Mouse (Mus musculus): Measurements from ENCODE around the gene Wwox. TPM values are rescaled to one million over a fixed set of nuclear protein-coding genes. Genes with fewer than 3 reads are reported as not detected.

Gene Wwox
- polyA plus RNA-seq, 1 experiment from 2014 or later: 10.2 TPM

DNA sequence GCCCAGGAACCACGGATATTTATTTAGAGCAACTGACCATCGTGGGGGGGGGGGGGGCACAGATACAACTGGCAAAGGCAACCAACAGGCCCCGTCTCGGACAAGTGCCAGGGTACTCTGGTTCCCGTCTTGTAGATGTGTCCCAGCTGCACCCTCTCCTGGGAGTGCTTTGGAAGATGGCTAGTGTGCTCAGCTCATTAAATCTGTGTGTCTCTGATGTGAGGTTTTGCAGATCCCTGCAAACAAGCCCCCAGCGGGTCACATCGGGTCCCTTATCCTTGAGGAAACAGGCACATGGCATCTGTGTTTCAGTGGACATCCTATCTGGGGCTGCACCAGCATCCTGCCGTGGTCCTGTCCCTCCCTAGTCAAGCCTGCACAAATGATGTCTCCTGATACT is 336.1 kb downstream of the Wwox start:
- Histone ChIP-seq H3K36me3 (ENCODE audit: poor library complexity, severe bottlenecking) (no peaks in the 10 kb centered on the region), H3K9ac (no peak overlapping the region), H3K4me2 (no peak overlapping the region), H3K27ac (no peak overlapping the region), H3K27me3 (no peaks in the 10 kb centered on the region; the same call in 1 of the 2 replicates), H3K4me3 (no peak overlapping the region), H3K4me1 (peaks cover 24% of the 10 kb centered on the region), H3K9me3 (replicated peaks) (no peaks in the 10 kb centered on the region)
- WGBS: 90% methylated on average over 8 of the region's 8 CpGs
- no peak for ATAC-seq

DNA sequence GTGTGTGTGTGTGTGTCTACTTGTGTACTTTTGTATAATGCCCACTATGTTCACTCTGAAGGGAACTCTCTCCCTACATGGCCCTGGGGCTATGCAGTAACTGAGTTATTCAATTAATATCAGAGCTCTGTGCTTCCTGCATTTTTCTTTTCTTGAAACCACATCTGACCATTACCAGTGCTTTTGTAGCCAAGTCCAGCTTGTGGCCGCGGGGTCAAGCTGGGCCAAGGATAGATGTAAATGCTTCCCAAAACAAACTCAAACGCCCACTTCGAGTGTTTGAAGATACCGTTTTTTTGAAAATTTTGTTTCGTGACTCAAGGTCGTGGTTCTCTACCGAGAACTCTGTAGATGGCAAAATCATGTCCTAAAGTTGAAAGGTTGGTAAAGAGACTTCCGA is 337.2 kb downstream of the Wwox start:
- Histone ChIP-seq H3K4me2 (no peak overlapping the region), H3K4me1 (peaks cover 24% of the 10 kb centered on the region), H3K27me3 (no peaks in the 10 kb centered on the region), H3K9me3 (replicated peaks) (no peaks in the 10 kb centered on the region), H3K9ac (no peak overlapping the region), H3K27ac (no peak overlapping the region), H3K36me3 (ENCODE audit: poor library complexity, severe bottlenecking) (no peaks in the 10 kb centered on the region), H3K4me3 (no peak overlapping the region)
- ATAC-seq: no peak
- 93% methylated on average over 9 of the region's 9 CpGs for WGBS

GRCm38 (mm10) chr8:114777271-114777980 is 338.0 kb downstream of the Wwox start:
- ATAC-seq: no peak
- Histone ChIP-seq H3K4me3 (no peak overlapping the region), H3K27ac (no peak overlapping the region), H3K36me3 (ENCODE audit: poor library complexity, severe bottlenecking) (no peaks in the 10 kb centered on the region), H3K4me2 (no peak overlapping the region), H3K9ac (no peak overlapping the region), H3K9me3 (replicated peaks) (no peaks in the 10 kb centered on the region), H3K27me3 (no peaks in the 10 kb centered on the region), H3K4me1 (peaks cover 22% of the 10 kb centered on the region)
- 61% methylated on average over 10 of the region's 10 CpGs for WGBS

- Histone ChIP-seq H3K4me2 (no peak overlapping the region), H3K36me3 (ENCODE audit: poor library complexity, severe bottlenecking) (no peaks in the 10 kb centered on the region), H3K4me3 (no peak overlapping the region), H3K4me1 (peaks cover 6% of the 10 kb centered on the region; the same call in 1 of the 2 replicates), H3K27me3 (peaks cover 3% of the 10 kb centered on the region; the same call in 1 of the 2 replicates), H3K27ac (no peak overlapping the region), H3K9me3 (replicated peaks) (no peaks in the 10 kb centered on the region), H3K9ac (no peak overlapping the region)
- no peak for ATAC-seq
- 92% methylated on average over 9 of the region's 9 CpGs for WGBS
These were observed 339.5 kb downstream of the Wwox start for GRCm38 (mm10) chr8:114779002-114779401.

DNA sequence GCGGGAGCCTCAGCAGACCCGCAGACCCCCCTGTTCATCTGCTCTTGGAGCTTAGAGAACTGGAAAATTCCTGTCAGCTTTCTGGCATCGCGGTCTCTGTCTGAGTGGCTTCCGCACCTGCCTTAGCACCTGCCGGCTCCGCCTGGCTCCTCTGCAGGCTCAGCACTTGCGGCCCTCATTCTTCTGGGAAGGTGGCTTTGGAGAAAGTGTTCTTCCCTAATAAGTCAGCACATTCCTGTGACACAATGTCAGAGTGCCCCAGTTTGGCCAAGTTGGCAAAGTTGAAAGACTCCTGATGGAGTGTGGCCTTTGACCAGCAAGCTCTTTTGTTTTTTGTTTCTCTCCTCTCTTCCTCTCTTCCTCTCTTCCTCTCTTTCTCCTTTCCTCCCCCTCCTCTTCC is 343.9 kb downstream of the Wwox start:
- Histone ChIP-seq H3K4me2 (no peak overlapping the region), H3K27ac (no peak overlapping the region), H3K4me1 (no peaks in the 10 kb centered on the region), H3K36me3 (ENCODE audit: poor library complexity, severe bottlenecking) (no peaks in the 10 kb centered on the region), H3K9me3 (replicated peaks) (no peaks in the 10 kb centered on the region), H3K4me3 (no peak overlapping the region), H3K9ac (no peak overlapping the region), H3K27me3 (peaks cover 3% of the 10 kb centered on the region; the same call in 1 of the 2 replicates)
- no peak for ATAC-seq
- 88% methylated on average over 8 of the region's 8 CpGs for WGBS

- WGBS: 91% methylated on average over 11 of the region's 11 CpGs
- Histone ChIP-seq H3K4me3 (no peak overlapping the region), H3K9ac (no peak overlapping the region), H3K4me2 (no peak overlapping the region), H3K27me3 (peaks cover 3% of the 10 kb centered on the region; the same call in 1 of the 2 replicates), H3K4me1 (no peaks in the 10 kb centered on the region), H3K36me3 (ENCODE audit: poor library complexity, severe bottlenecking) (no peaks in the 10 kb centered on the region), H3K27ac (no peak overlapping the region), H3K9me3 (replicated peaks) (no peaks in the 10 kb centered on the region)
- ATAC-seq: no peak
These were observed 346.4 kb downstream of the Wwox start for GRCm38 (mm10) chr8:114785834-114786233.

GRCm38 (mm10) chr8:114789616-114790015 is 350.2 kb downstream of the Wwox start:
- Histone ChIP-seq H3K9ac (no peak overlapping the region), H3K9me3 (replicated peaks) (no peaks in the 10 kb centered on the region), H3K27me3 (no peaks in the 10 kb centered on the region), H3K36me3 (ENCODE audit: poor library complexity, severe bottlenecking) (no peaks in the 10 kb centered on the region), H3K27ac (no peak overlapping the region), H3K4me3 (no peak overlapping the region), H3K4me1 (no peaks in the 10 kb centered on the region), H3K4me2 (no peak overlapping the region)
- 94% methylated on average over 7 of the region's 7 CpGs for WGBS
- ATAC-seq: no peak

DNA sequence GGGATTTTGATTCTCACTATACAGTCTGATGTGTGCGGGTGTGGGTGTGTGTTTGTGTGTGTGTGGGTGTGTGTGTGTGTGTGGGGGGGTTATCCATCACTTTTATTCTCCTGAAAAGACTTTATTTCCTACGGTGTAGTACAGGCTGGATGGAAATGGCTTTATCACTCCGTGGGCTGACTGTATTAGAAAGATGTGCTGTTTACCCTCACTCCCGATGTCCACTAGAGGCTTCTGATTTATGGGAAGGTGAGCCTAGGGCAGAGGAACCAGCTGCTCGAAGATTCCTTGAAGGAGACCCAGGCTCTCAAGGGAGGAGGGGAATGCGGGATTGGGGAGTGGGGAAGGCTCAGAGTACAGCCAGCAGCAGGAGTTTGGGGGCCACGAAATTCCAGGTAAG is 351.3 kb downstream of the Wwox start:
- no peaks in the 10 kb centered on the region for H3K4me1 ChIP-seq
- H3K4me3 ChIP-seq: no peak overlapping the region
- WGBS: 89% methylated on average over 7 of the region's 7 CpGs
- H3K27ac ChIP-seq: no peak overlapping the region
- H3K36me3 ChIP-seq (ENCODE audit: poor library complexity, severe bottlenecking): no peaks in the 10 kb centered on the region
- no peak overlapping the region for H3K4me2 ChIP-seq
- H3K9ac ChIP-seq: no peak overlapping the region
- H3K27me3 ChIP-seq: no peaks in the 10 kb centered on the region
- H3K9me3 ChIP-seq (replicated peaks): no peaks in the 10 kb centered on the region
- ATAC-seq: no peak

DNA sequence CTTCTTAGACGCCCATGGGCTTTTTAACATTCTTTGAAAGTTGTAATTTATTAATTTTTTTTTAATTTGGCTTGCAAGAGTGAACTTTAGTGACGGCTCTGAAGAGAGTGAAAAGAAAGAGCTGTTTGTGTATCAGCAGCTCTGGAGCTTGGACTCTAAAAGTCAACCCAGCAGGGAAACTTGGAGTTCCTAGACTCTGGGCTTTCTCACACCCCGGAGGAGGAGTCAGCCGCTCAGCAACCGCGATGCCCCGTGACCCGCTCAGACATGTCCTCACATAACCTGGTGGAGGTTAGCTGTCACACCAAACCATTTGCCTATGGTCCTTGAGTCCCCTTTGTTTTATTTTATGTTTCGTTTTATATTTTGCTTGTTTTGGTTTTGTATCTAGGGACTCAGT is 354.2 kb downstream of the Wwox start:
- ATAC-seq: no peak
- 85% methylated on average over 9 of the region's 9 CpGs for WGBS
- Histone ChIP-seq H3K9me3 (replicated peaks) (no peaks in the 10 kb centered on the region), H3K27me3 (no peaks in the 10 kb centered on the region), H3K4me1 (no peaks in the 10 kb centered on the region), H3K9ac (no peak overlapping the region), H3K36me3 (ENCODE audit: poor library complexity, severe bottlenecking) (no peaks in the 10 kb centered on the region), H3K4me2 (no peak overlapping the region), H3K27ac (no peak overlapping the region), H3K4me3 (no peak overlapping the region)

GRCm38 (mm10) chr8:114801428-114802134 is 362.1 kb downstream of the Wwox start:
- WGBS: 78% methylated on average over 7 of the region's 7 CpGs
- Histone ChIP-seq H3K36me3 (ENCODE audit: poor library complexity, severe bottlenecking) (no peaks in the 10 kb centered on the region), H3K9ac (no peak overlapping the region), H3K27me3 (no peaks in the 10 kb centered on the region), H3K4me2 (no peak overlapping the region), H3K4me3 (no peak overlapping the region), H3K9me3 (replicated peaks) (no peaks in the 10 kb centered on the region), H3K27ac (no peak overlapping the region), H3K4me1 (peaks cover 16% of the 10 kb centered on the region; the same call in 1 of the 2 replicates)
- ATAC-seq: no peak

GRCm38 (mm10) chr8:114803113-114803512 is 363.7 kb downstream of the Wwox start:
- no peak overlapping the region for H3K4me3 ChIP-seq
- no peak for ATAC-seq

DNA sequence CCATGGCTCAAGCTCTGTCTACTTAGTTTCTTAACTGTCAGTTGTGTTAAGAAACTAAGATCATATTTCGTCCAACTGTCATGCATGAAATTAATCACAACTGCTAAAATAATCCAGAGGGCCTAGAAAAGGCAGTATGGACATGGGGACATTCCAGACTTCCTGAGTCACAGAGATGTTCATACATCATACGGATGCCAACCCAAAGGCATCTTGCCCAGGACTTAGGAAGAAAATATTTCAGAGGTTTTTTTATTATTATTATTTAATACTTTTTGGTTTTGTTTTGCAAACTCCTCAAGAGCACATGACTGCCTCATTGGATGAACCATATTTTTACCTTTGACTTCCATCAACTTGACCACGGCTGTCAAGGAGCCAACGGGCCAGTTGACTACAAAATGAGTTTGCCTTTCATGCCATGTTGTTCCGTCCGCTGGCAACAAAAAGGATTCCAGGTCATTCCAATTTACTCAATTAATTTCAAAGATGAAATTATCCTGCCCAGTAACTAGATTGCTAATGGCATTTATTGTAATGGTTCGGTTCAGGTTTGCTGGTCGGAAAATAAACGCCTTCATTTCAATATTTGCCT is 367.5 kb downstream of the Wwox start:
- 95% methylated on average over 9 of the region's 9 CpGs for WGBS

More at GRCm38 (mm10) chr8:114803113-114803512, 363.7 kb downstream of the Wwox start:
- Histone ChIP-seq H3K9ac (no peak overlapping the region), H3K27ac (no peak overlapping the region), H3K36me3 (ENCODE audit: poor library complexity, severe bottlenecking) (no peaks in the 10 kb centered on the region), H3K4me2 (no peak overlapping the region), H3K27me3 (no peaks in the 10 kb centered on the region), H3K4me1 (peaks cover 23% of the 10 kb centered on the region; the same call in 1 of the 2 replicates), H3K9me3 (replicated peaks) (no peaks in the 10 kb centered on the region)
- WGBS: 56% methylated on average over 5 of the region's 5 CpGs

More for the DNA sequence above, 367.5 kb downstream of the Wwox start:
- H3K4me2 ChIP-seq: no peak overlapping the region
- peaks cover 7% of the 10 kb centered on the region; the same call in 1 of the 2 replicates for H3K4me1 ChIP-seq
- no peaks in the 10 kb centered on the region for H3K36me3 ChIP-seq (ENCODE audit: poor library complexity, severe bottlenecking)
- H3K27ac ChIP-seq: no peak overlapping the region
- no peaks in the 10 kb centered on the region; the same call in 1 of the 2 replicates for H3K9me3 ChIP-seq (replicated peaks)
- no peak overlapping the region for H3K4me3 ChIP-seq
- ATAC-seq: no peak
- no peaks in the 10 kb centered on the region for H3K27me3 ChIP-seq
- H3K9ac ChIP-seq: no peak overlapping the region

Data from forebrain, embryonic 13.5 days (tissue).